ENCODE assay signal across 11 mouse cellular contexts in genomic region chr15:12700367-12700766, GRCm38 (mm10). TPM values are rescaled to one million over a fixed set of nuclear protein-coding genes. Genes with fewer than 3 reads are reported as not detected.
DNase-seq lines count a peak whose midpoint lies in the region; ATAC-seq and TF ChIP-seq lines count a peak whose summit lies in the region.
"Had no signal": no experiment of that assay in that cellular context is flagged by ENCODE, and none has a peak within 500 bp of the region (broad histone marks: within the 10 kb centered on the region; RNA-seq: fewer than 3 reads in every experiment).

No protein-coding gene starts in this region.

- H3K9me3 ChIP-seq in hindbrain, embryonic 15.5 days, result no peaks in the 10 kb centered on the region
- H3K9me3 ChIP-seq in hindbrain, embryonic 10.5 days, result no peaks in the 10 kb centered on the region
- no peaks in the 10 kb centered on the region for H3K9me3 ChIP-seq in embryonic facial prominence, embryonic 11.5 days (replicated peaks; ENCODE audit: control insufficient read depth, low read length)
- H3K9me3 ChIP-seq in hindbrain, postnatal 0 days (ENCODE audit: low read length), result no peaks in the 10 kb centered on the region
- H3K9me3 ChIP-seq: embryonic facial prominence, embryonic 12.5 days; lung, embryonic 15.5 days had no signal

- DNase-seq in hindbrain, embryonic 10.5 days (ENCODE audit: low spot score), result no peak
- peak; percentile 56 for DNase-seq in adrenal gland, postnatal 25 days
- DNase-seq in embryonic facial prominence, embryonic 11.5 days (ENCODE audit: low spot score), result peak; percentile 22
- peak; percentile 79 for DNase-seq in hindbrain, postnatal 0 days (ENCODE audit: low spot score)
- no peak for DNase-seq in kidney, adult 18-20 months
- DNase-seq in frontal cortex, postnatal 14 days (ENCODE audit: low spot score in 2 of 2), result no peak
- DNase-seq: thymus, postnatal 25 days had no signal

- H3K4me3 ChIP-seq in hindbrain, embryonic 15.5 days, result no peak overlapping the region
- no peak overlapping the region for H3K4me3 ChIP-seq in hindbrain, embryonic 10.5 days
- no peak overlapping the region for H3K4me3 ChIP-seq in embryonic facial prominence, embryonic 11.5 days (ENCODE audit: low read depth, low read length)
- H3K4me3 ChIP-seq in hindbrain, postnatal 0 days (ENCODE audit: low read length), result no peak overlapping the region
- H3K4me3 ChIP-seq: embryonic facial prominence, embryonic 12.5 days; lung, embryonic 15.5 days had no signal

- no peak overlapping the region for H3K27ac ChIP-seq in hindbrain, embryonic 15.5 days (replicated peaks)
- no peak overlapping the region for H3K27ac ChIP-seq in hindbrain, embryonic 10.5 days
- H3K27ac ChIP-seq in embryonic facial prominence, embryonic 11.5 days (replicated peaks; ENCODE audit: low read depth, low read length), result no peak overlapping the region
- H3K27ac ChIP-seq in hindbrain, postnatal 0 days, result 0 out of 2 replicates have a peak overlapping the region, but pooled peaks have one; percentile 16
- H3K27ac ChIP-seq: embryonic facial prominence, embryonic 12.5 days; lung, embryonic 15.5 days had no signal

- no peak overlapping the region for H3K4me2 ChIP-seq in hindbrain, embryonic 15.5 days
- H3K4me2 ChIP-seq in embryonic facial prominence, embryonic 11.5 days (ENCODE audit: low read depth, low read length), result no peak overlapping the region
- H3K4me2 ChIP-seq in hindbrain, postnatal 0 days (ENCODE audit: low read depth, low read length), result no peak overlapping the region
- H3K4me2 ChIP-seq: embryonic facial prominence, embryonic 12.5 days; lung, embryonic 15.5 days had no signal

- no peaks in the 10 kb centered on the region for H3K27me3 ChIP-seq in hindbrain, embryonic 15.5 days
- H3K27me3 ChIP-seq in hindbrain, embryonic 10.5 days (ENCODE audit: insufficient read depth, poor library complexity, severe bottlenecking), result no peaks in the 10 kb centered on the region
- no peaks in the 10 kb centered on the region for H3K27me3 ChIP-seq in embryonic facial prominence, embryonic 11.5 days (ENCODE audit: control insufficient read depth, insufficient read depth, low read length)
- H3K27me3 ChIP-seq in hindbrain, postnatal 0 days (ENCODE audit: insufficient read depth, low read length), result no peaks in the 10 kb centered on the region
- H3K27me3 ChIP-seq: lung, embryonic 15.5 days had no signal

- H3K36me3 ChIP-seq in hindbrain, embryonic 15.5 days, result no peaks in the 10 kb centered on the region
- H3K36me3 ChIP-seq in hindbrain, embryonic 10.5 days, result no peaks in the 10 kb centered on the region
- no peaks in the 10 kb centered on the region for H3K36me3 ChIP-seq in embryonic facial prominence, embryonic 11.5 days (replicated peaks; ENCODE audit: control insufficient read depth, insufficient read depth, low read depth, low read length)
- no peaks in the 10 kb centered on the region for H3K36me3 ChIP-seq in hindbrain, postnatal 0 days (ENCODE audit: insufficient read depth, low read length)
- H3K36me3 ChIP-seq: embryonic facial prominence, embryonic 12.5 days; lung, embryonic 15.5 days had no signal

- peak; percentile 53 for TF ChIP-seq CTCF in hindbrain, postnatal 0 days (IDR thresholded peaks at IDR 0.05; ENCODE audit: low read depth)

- peak; percentile 78 for ATAC-seq in hindbrain, embryonic 15.5 days (ENCODE audit: low FRiP score, low read depth)
- no peak for ATAC-seq in embryonic facial prominence, embryonic 11.5 days (replicated peaks; ENCODE audit: insufficient number of reproducible peaks, low FRiP score, low TSS enrichment, low read depth)
- peak; percentile 90 for ATAC-seq in hindbrain, postnatal 0 days
- no peak for ATAC-seq in activated CD4-positive, CD25-positive, alpha-beta regulatory T cell, adult 4 months

- 49% methylated on average over 9 of the region's 9 CpGs for WGBS in hindbrain, embryonic 15.5 days
- WGBS in hindbrain, embryonic 10.5 days, result 49% methylated on average over 9 of the region's 9 CpGs
- WGBS in embryonic facial prominence, embryonic 11.5 days, result 40% methylated on average over 9 of the region's 9 CpGs
- WGBS in hindbrain, postnatal 0 days, result 32% methylated on average over 9 of the region's 9 CpGs

- H3K4me1 ChIP-seq in hindbrain, embryonic 15.5 days (replicated peaks), result peaks cover 9% of the 10 kb centered on the region; the same call in 1 of the 2 replicates
- H3K4me1 ChIP-seq in hindbrain, embryonic 10.5 days (replicated peaks), result peaks cover 27% of the 10 kb centered on the region
- H3K4me1 ChIP-seq in embryonic facial prominence, embryonic 11.5 days (ENCODE audit: control insufficient read depth, insufficient read depth, low read length), result no peaks in the 10 kb centered on the region
- H3K4me1 ChIP-seq in hindbrain, postnatal 0 days (ENCODE audit: insufficient read depth, low read length), result peaks cover 18% of the 10 kb centered on the region
- H3K4me1 ChIP-seq: lung, embryonic 15.5 days had no signal

- H3K9ac ChIP-seq in hindbrain, embryonic 15.5 days, result no peak overlapping the region
- no peak overlapping the region for H3K9ac ChIP-seq in embryonic facial prominence, embryonic 11.5 days (replicated peaks; ENCODE audit: low read length)
- H3K9ac ChIP-seq in hindbrain, postnatal 0 days (replicated peaks; ENCODE audit: low read length), result no peak overlapping the region
- H3K9ac ChIP-seq: embryonic facial prominence, embryonic 12.5 days; lung, embryonic 15.5 days had no signal

RNA-seq across cellular contexts. Expression of gene Pdzd2, which starts 39.4 kb away (rescaled TPM):
- polyA plus RNA-seq in hindbrain, embryonic 15.5 days (2015; fragmentation: Nextera tagmentation; extraction: Ambion mirVana), result 16.8 and 16.9 TPM in 2 replicates
- polyA plus RNA-seq in hindbrain, embryonic 10.5 days (2016; fragmentation: Nextera tagmentation; extraction: Ambion mirVana), result 4.0 and 4.9 TPM in 2 replicates
- total RNA-seq in adrenal gland, postnatal 25 days (2021), result 11.3 and 14.4 TPM in 2 replicates
- 3.4 and 3.9 TPM in 2 replicates for polyA plus RNA-seq in embryonic facial prominence, embryonic 11.5 days (2014; fragmentation: Nextera tagmentation; extraction: Ambion mirVana)
- total RNA-seq in hindbrain, postnatal 0 days (2014; rRNA removed), result 28.5 and 40.6 TPM in 2 replicates
- polyA plus RNA-seq in hindbrain, postnatal 0 days (2015; fragmentation: Nextera tagmentation; extraction: Ambion mirVana), result 15.4 and 15.9 TPM in 2 replicates
- polyA plus RNA-seq in activated CD4-positive, CD25-positive, alpha-beta regulatory T cell, adult 4 months (2017; shearing (Covaris generic)), result under 1 TPM; 0.17 to 0.26 TPM

Comparison
In these comparisons a context has a peak if more than half of its experiments do, and no peak if none do; other contexts are left out.
1. DNase-seq: peak in adrenal gland, postnatal 25 days (single experiment), embryonic facial prominence, embryonic 11.5 days (single experiment) and hindbrain, postnatal 0 days (single experiment); none in hindbrain, embryonic 10.5 days (single experiment), kidney, adult 18-20 months (single experiment) and frontal cortex, postnatal 14 days (0 of 2).
2. ATAC-seq: peak in hindbrain, embryonic 15.5 days (single experiment) and hindbrain, postnatal 0 days (single experiment); none in embryonic facial prominence, embryonic 11.5 days (single experiment) and activated CD4-positive, CD25-positive, alpha-beta regulatory T cell, adult 4 months (single experiment).